Comparison of ENCODE assay signal across 8 mouse cellular contexts in the genomic region with DNA sequence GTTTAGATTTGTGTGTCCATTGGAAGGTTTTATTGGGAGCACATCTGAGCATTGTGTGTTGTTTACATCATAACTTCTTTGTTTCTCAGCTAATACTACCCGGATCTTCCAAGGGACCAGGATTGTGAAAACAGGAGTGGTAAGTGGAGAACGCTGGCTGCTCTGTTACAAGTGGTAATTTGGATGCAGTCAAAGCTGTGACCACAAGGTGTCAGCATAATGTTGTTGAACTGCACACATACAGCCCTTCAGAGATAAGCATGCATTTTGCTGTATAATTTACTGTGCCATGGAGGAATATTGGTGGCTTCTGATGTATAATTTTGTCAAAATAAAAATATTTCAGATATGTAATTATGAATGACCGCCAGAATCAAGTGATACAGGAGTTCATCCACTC.
DNase-seq lines count a peak whose midpoint lies in the region; ATAC-seq lines count a peak whose summit lies in the region.

No protein-coding gene starts in this region.

- H3K4me2 ChIP-seq in hindbrain, embryonic 11.5 days (replicated peaks; ENCODE audit: low read depth, low read length): no peak overlapping the region

- no peaks in the 10 kb centered on the region for H3K9me3 ChIP-seq in hindbrain, embryonic 11.5 days (ENCODE audit: control insufficient read depth, low read length)

- peak; percentile 5 for DNase-seq in A20 (ENCODE audit: low read depth, low spot score)
- DNase-seq in R1 (ENCODE audit: low read depth, low spot score): peak; percentile 59
- peak; percentile 83 for DNase-seq in embryo, embryonic 10.5 days (ENCODE audit: low spot score)
- peak; percentile 78 for DNase-seq in hindbrain, embryonic 11.5 days (ENCODE audit: low spot score)
- peak; percentile 57 to 90 for DNase-seq in layer of hippocampus, adult 18-20 months (ENCODE audit: low spot score in 2 of 2)
- DNase-seq in lung, postnatal 14 days: peak; percentile 61
- DNase-seq in right cerebral cortex, postnatal 10 days (ENCODE audit: low spot score in 2 of 2): peak; percentile 83 to 86
- DNase-seq in B cell, adult 2 months: no peak

- no peak overlapping the region for H3K4me3 ChIP-seq in hindbrain, embryonic 11.5 days (ENCODE audit: low read depth, low read length)

- 55% methylated on average over 3 of the region's 3 CpGs for WGBS in hindbrain, embryonic 11.5 days

- H3K27ac ChIP-seq in hindbrain, embryonic 11.5 days (ENCODE audit: low read depth, low read length): no peak overlapping the region

- H3K27me3 ChIP-seq in hindbrain, embryonic 11.5 days (ENCODE audit: control insufficient read depth, insufficient read depth, low read length): no peaks in the 10 kb centered on the region

- H3K4me1 ChIP-seq in hindbrain, embryonic 11.5 days (replicated peaks; ENCODE audit: control insufficient read depth, insufficient read depth, low read length): no peaks in the 10 kb centered on the region

- no peak overlapping the region for H3K9ac ChIP-seq in hindbrain, embryonic 11.5 days (ENCODE audit: low read depth, low read length)

- ATAC-seq in hindbrain, embryonic 11.5 days (ENCODE audit: low FRiP score): peak; percentile 76

- H3K36me3 ChIP-seq in hindbrain, embryonic 11.5 days (ENCODE audit: control insufficient read depth, insufficient read depth, low read length): no peaks in the 10 kb centered on the region

Comparison
In these comparisons a context has a peak if more than half of its experiments do, and no peak if none do; other contexts are left out.
1. DNase-seq: peak in A20 (single experiment), R1 (single experiment), embryo, embryonic 10.5 days (single experiment), hindbrain, embryonic 11.5 days (single experiment), layer of hippocampus, adult 18-20 months (2 of 2), lung, postnatal 14 days (single experiment) and right cerebral cortex, postnatal 10 days (2 of 2); none in B cell, adult 2 months (0 of 2).